Mouse (Mus musculus): Measurements from ENCODE around the gene Catsper3. TPM values are rescaled to one million over a fixed set of nuclear protein-coding genes. Genes with fewer than 3 reads are reported as not detected.

Catsper3 gene
- polyA plus RNA-seq, 1 experiment from 2014 or later, result not detected

GRCm38 (mm10) chr13:55775056-55775455, 9.3 kb upstream of the Catsper3 start:
- H3K27me3 ChIP-seq (replicated peaks; ENCODE audit: control insufficient read depth, insufficient read depth, low read length), result no peaks in the 10 kb centered on the region; the same call in 1 of the 2 replicates
- WGBS, result 44% methylated on average over 11 of the region's 11 CpGs
- H3K36me3 ChIP-seq (ENCODE audit: control insufficient read depth, insufficient read depth, low read length), result no peaks in the 10 kb centered on the region
- no peak for DNase-seq (ENCODE audit: low spot score)
- no peaks in the 10 kb centered on the region; the same call in 1 of the 2 replicates for H3K4me1 ChIP-seq (replicated peaks; ENCODE audit: control insufficient read depth, insufficient read depth, low read length)
- ATAC-seq (replicated peaks; ENCODE audit: low FRiP score), result no peak
- H3K4me2 ChIP-seq, result no peak overlapping the region
- no peak overlapping the region for H3K9ac ChIP-seq (ENCODE audit: low read depth, low read length)
- H3K4me3 ChIP-seq (ENCODE audit: low read depth, low read length), result no peak overlapping the region
- no peak overlapping the region for H3K27ac ChIP-seq (ENCODE audit: low read depth, low read length)
- no peaks in the 10 kb centered on the region for H3K9me3 ChIP-seq (ENCODE audit: control insufficient read depth, low read length)

GRCm38 (mm10) chr13:55786120-55786519, 1.8 kb downstream of the Catsper3 start:
- Histone ChIP-seq H3K27me3 (replicated peaks; ENCODE audit: control insufficient read depth, insufficient read depth, low read length) (no peaks in the 10 kb centered on the region), H3K4me2 (no peak overlapping the region), H3K4me1 (replicated peaks; ENCODE audit: control insufficient read depth, insufficient read depth, low read length) (no peaks in the 10 kb centered on the region), H3K27ac (ENCODE audit: low read depth, low read length) (no peak overlapping the region), H3K9ac (ENCODE audit: low read depth, low read length) (no peak overlapping the region), H3K9me3 (ENCODE audit: control insufficient read depth, low read length) (no peaks in the 10 kb centered on the region), H3K36me3 (ENCODE audit: control insufficient read depth, insufficient read depth, low read length) (no peaks in the 10 kb centered on the region), H3K4me3 (ENCODE audit: low read depth, low read length) (no peak overlapping the region)
- DNase-seq (ENCODE audit: low spot score), result no peak
- WGBS, result 68% methylated on average over 11 of the region's 11 CpGs
- ATAC-seq (replicated peaks; ENCODE audit: low FRiP score), result no peak

- ATAC-seq (replicated peaks; ENCODE audit: low FRiP score), result no peak
- H3K9me3 ChIP-seq (ENCODE audit: control insufficient read depth, low read length), result no peaks in the 10 kb centered on the region
- no peak overlapping the region for H3K4me3 ChIP-seq (ENCODE audit: low read depth, low read length)
- no peak overlapping the region for H3K4me2 ChIP-seq
- H3K27ac ChIP-seq (ENCODE audit: low read depth, low read length), result no peak overlapping the region
- DNase-seq (ENCODE audit: low spot score), result no peak
- no peaks in the 10 kb centered on the region for H3K27me3 ChIP-seq (replicated peaks; ENCODE audit: control insufficient read depth, insufficient read depth, low read length)
- no peaks in the 10 kb centered on the region for H3K4me1 ChIP-seq (replicated peaks; ENCODE audit: control insufficient read depth, insufficient read depth, low read length)
- no peaks in the 10 kb centered on the region for H3K36me3 ChIP-seq (ENCODE audit: control insufficient read depth, insufficient read depth, low read length)
- WGBS, result 72% methylated on average over 2 of the region's 2 CpGs
- no peak overlapping the region for H3K9ac ChIP-seq (ENCODE audit: low read depth, low read length)
Measured at GRCm38 (mm10) chr13:55801246-55801645, 16.9 kb downstream of the Catsper3 start.

GRCm38 (mm10) chr13:55803973-55804372, 19.6 kb downstream of the Catsper3 start:
- H3K27ac ChIP-seq (ENCODE audit: low read depth, low read length), result no peak overlapping the region
- no peaks in the 10 kb centered on the region for H3K27me3 ChIP-seq (replicated peaks; ENCODE audit: control insufficient read depth, insufficient read depth, low read length)
- no peaks in the 10 kb centered on the region for H3K36me3 ChIP-seq (ENCODE audit: control insufficient read depth, insufficient read depth, low read length)
- H3K9ac ChIP-seq (ENCODE audit: low read depth, low read length), result no peak overlapping the region
- no peaks in the 10 kb centered on the region for H3K4me1 ChIP-seq (replicated peaks; ENCODE audit: control insufficient read depth, insufficient read depth, low read length)
- no peak overlapping the region for H3K4me3 ChIP-seq (ENCODE audit: low read depth, low read length)
- ATAC-seq (replicated peaks; ENCODE audit: low FRiP score), result no peak
- no peak overlapping the region for H3K4me2 ChIP-seq
- H3K9me3 ChIP-seq (ENCODE audit: control insufficient read depth, low read length), result no peaks in the 10 kb centered on the region
- WGBS, result 63% methylated on average over 1 of the region's 1 CpGs
- no peak for DNase-seq (ENCODE audit: low spot score)

- 65% methylated on average over 7 of the region's 7 CpGs for WGBS
- H3K4me2 ChIP-seq, result no peak overlapping the region
Measured at GRCm38 (mm10) chr13:55809041-55809623, 24.8 kb downstream of the Catsper3 start.

GRCm38 (mm10) chr13:55809707-55810106, 25.3 kb downstream of the Catsper3 start:
- Histone ChIP-seq H3K4me1 (replicated peaks; ENCODE audit: control insufficient read depth, insufficient read depth, low read length) (no peaks in the 10 kb centered on the region), H3K9me3 (ENCODE audit: control insufficient read depth, low read length) (no peaks in the 10 kb centered on the region), H3K4me2 (no peak overlapping the region), H3K27me3 (replicated peaks; ENCODE audit: control insufficient read depth, insufficient read depth, low read length) (no peaks in the 10 kb centered on the region), H3K4me3 (ENCODE audit: low read depth, low read length) (no peak overlapping the region), H3K36me3 (ENCODE audit: control insufficient read depth, insufficient read depth, low read length) (no peaks in the 10 kb centered on the region), H3K27ac (ENCODE audit: low read depth, low read length) (no peak overlapping the region), H3K9ac (ENCODE audit: low read depth, low read length) (no peak overlapping the region)
- 89% methylated on average over 10 of the region's 10 CpGs for WGBS
- ATAC-seq (replicated peaks; ENCODE audit: low FRiP score) (no peak), DNase-seq (ENCODE audit: low spot score) (no peak)

More at GRCm38 (mm10) chr13:55809041-55809623, 24.8 kb downstream of the Catsper3 start:
- Histone ChIP-seq H3K9ac (ENCODE audit: low read depth, low read length) (no peak overlapping the region), H3K36me3 (ENCODE audit: control insufficient read depth, insufficient read depth, low read length) (no peaks in the 10 kb centered on the region), H3K27ac (ENCODE audit: low read depth, low read length) (no peak overlapping the region), H3K4me3 (ENCODE audit: low read depth, low read length) (no peak overlapping the region), H3K4me1 (replicated peaks; ENCODE audit: control insufficient read depth, insufficient read depth, low read length) (no peaks in the 10 kb centered on the region), H3K9me3 (ENCODE audit: control insufficient read depth, low read length) (no peaks in the 10 kb centered on the region), H3K27me3 (replicated peaks; ENCODE audit: control insufficient read depth, insufficient read depth, low read length) (no peaks in the 10 kb centered on the region)
- DNase-seq (ENCODE audit: low spot score) (no peak), ATAC-seq (replicated peaks; ENCODE audit: low FRiP score) (no peak)

GRCm38 (mm10) chr13:55810947-55811346, 26.6 kb downstream of the Catsper3 start:
- H3K27ac ChIP-seq (ENCODE audit: low read depth, low read length), result no peak overlapping the region
- no peak overlapping the region for H3K9ac ChIP-seq (ENCODE audit: low read depth, low read length)
- no peaks in the 10 kb centered on the region for H3K4me1 ChIP-seq (replicated peaks; ENCODE audit: control insufficient read depth, insufficient read depth, low read length)
- H3K27me3 ChIP-seq (replicated peaks; ENCODE audit: control insufficient read depth, insufficient read depth, low read length), result no peaks in the 10 kb centered on the region
- H3K4me2 ChIP-seq, result no peak overlapping the region
- WGBS, result 55% methylated on average over 5 of the region's 5 CpGs
- no peak overlapping the region for H3K4me3 ChIP-seq (ENCODE audit: low read depth, low read length)
- ATAC-seq (replicated peaks; ENCODE audit: low FRiP score) (no peak), DNase-seq (ENCODE audit: low spot score) (no peak)
- H3K9me3 ChIP-seq (ENCODE audit: control insufficient read depth, low read length), result no peaks in the 10 kb centered on the region
- no peaks in the 10 kb centered on the region for H3K36me3 ChIP-seq (ENCODE audit: control insufficient read depth, insufficient read depth, low read length)

GRCm38 (mm10) chr13:55813490-55814016, 29.2 kb downstream of the Catsper3 start:
- Histone ChIP-seq H3K4me2 (no peak overlapping the region), H3K9ac (ENCODE audit: low read depth, low read length) (no peak overlapping the region), H3K27ac (ENCODE audit: low read depth, low read length) (no peak overlapping the region), H3K4me3 (ENCODE audit: low read depth, low read length) (no peak overlapping the region), H3K36me3 (ENCODE audit: control insufficient read depth, insufficient read depth, low read length) (no peaks in the 10 kb centered on the region), H3K27me3 (replicated peaks; ENCODE audit: control insufficient read depth, insufficient read depth, low read length) (no peaks in the 10 kb centered on the region), H3K9me3 (ENCODE audit: control insufficient read depth, low read length) (no peaks in the 10 kb centered on the region), H3K4me1 (replicated peaks; ENCODE audit: control insufficient read depth, insufficient read depth, low read length) (no peaks in the 10 kb centered on the region)
- WGBS, result 66% methylated on average over 5 of the region's 5 CpGs
- no peak for DNase-seq (ENCODE audit: low spot score)
- no peak for ATAC-seq (replicated peaks; ENCODE audit: low FRiP score)

- DNase-seq (ENCODE audit: low spot score), result no peak
- H3K9me3 ChIP-seq (ENCODE audit: control insufficient read depth, low read length), result no peaks in the 10 kb centered on the region
- no peak overlapping the region for H3K27ac ChIP-seq (ENCODE audit: low read depth, low read length)
- no peak overlapping the region for H3K9ac ChIP-seq (ENCODE audit: low read depth, low read length)
- ATAC-seq (replicated peaks; ENCODE audit: low FRiP score), result no peak
- H3K4me3 ChIP-seq (ENCODE audit: low read depth, low read length), result no peak overlapping the region
- no peaks in the 10 kb centered on the region for H3K27me3 ChIP-seq (replicated peaks; ENCODE audit: control insufficient read depth, insufficient read depth, low read length)
- no peaks in the 10 kb centered on the region for H3K4me1 ChIP-seq (replicated peaks; ENCODE audit: control insufficient read depth, insufficient read depth, low read length)
- H3K4me2 ChIP-seq, result no peak overlapping the region
- WGBS, result 72% methylated on average over 6 of the region's 6 CpGs
- no peaks in the 10 kb centered on the region for H3K36me3 ChIP-seq (ENCODE audit: control insufficient read depth, insufficient read depth, low read length)
Measured at GRCm38 (mm10) chr13:55814834-55815233, 30.5 kb downstream of the Catsper3 start.
